Mouse (Mus musculus) forebrain, postnatal 0 days (tissue): Measurements from ENCODE around the gene Pak1. TPM values are rescaled to one million over a fixed set of nuclear protein-coding genes. Genes with fewer than 3 reads are reported as not detected.

ENCODE experiments used
- ATAC-seq: fragments of 200-750 bp; cut with Nextera tagmentation; 2 replicates; pipeline ENCODE4 v1.8.0; 2017; ENCODE audit warnings: mild to moderate bottlenecking, moderate library complexity
- DNase-seq: peaks from one replicate; pipeline ENCODE4 v3.0.0-alpha.2; 2015
- H3K27ac ChIP-seq: fragments of 300-500 bp; sonication (generic); 2 replicates; pipeline ENCODE4 v1.5.1; 2014; ENCODE audit warnings: low read depth, mild to moderate bottlenecking, antibody characterized with exemption, low read length, moderate library complexity, mixed read lengths
- H3K27me3 ChIP-seq: fragments of 300-500 bp; sonication (generic); 2 replicates; pipeline ENCODE4 v1.6.1; 2014; ENCODE audit warnings: mild to moderate bottlenecking, low read length, mixed read lengths; ENCODE audit not compliant: insufficient read depth
- H3K36me3 ChIP-seq: fragments of 300-500 bp; sonication (generic); 2 replicates; pipeline ENCODE4 v1.6.1; 2014; ENCODE audit warnings: mild to moderate bottlenecking, moderate library complexity; ENCODE audit not compliant: insufficient read depth
- H3K4me1 ChIP-seq: fragments of 300-500 bp; sonication (generic); 2 replicates; pipeline ENCODE4 v1.6.1; 2014; ENCODE audit warnings: antibody characterized with exemption; ENCODE audit not compliant: insufficient read depth
- H3K4me2 ChIP-seq: fragments of 300-500 bp; sonication (generic); 2 replicates; pipeline ENCODE4 v1.6.1; 2014; ENCODE audit warnings: low read depth, mild to moderate bottlenecking, moderate library complexity
- H3K4me3 ChIP-seq: fragments of 300-500 bp; sonication (generic); 2 replicates; pipeline ENCODE4 v1.5.1; 2014; ENCODE audit warnings: low read depth, low read length, mixed read lengths
- H3K9ac ChIP-seq: fragments of 300-500 bp; sonication (generic); 2 replicates; pipeline ENCODE4 v1.6.1; 2014; ENCODE audit warnings: mild to moderate bottlenecking
- H3K9me3 ChIP-seq: fragments of 300-500 bp; sonication (generic); 2 replicates; pipeline ENCODE4 v1.6.1; 2016; ENCODE audit warnings: low read length
- CTCF ChIP-seq: sonication (generic); IDR thresholded peaks from 2 replicates; pipeline ENCODE4 v1.5.1; 2016; ENCODE audit warnings: antibody characterized with exemption, control low read depth, low read depth
- WGBS: fragments of 180-500 bp; shearing (Covaris S2); extraction: QIAGEN DNeasy Blood & Tissue Kit; methylation state at CpG from one replicate; pipeline ENCODE4 v1.1.7; 2014; 5-methylcytosine and 5-hydroxymethylcytosine counted together
- polyA plus RNA-seq: library from polyadenylated mRNA; unstranded; fragments of >200 nt; fragmentation: Nextera tagmentation; extraction: Ambion mirVana; gene quantifications from 2 replicates; pipeline ENCODE4 v1.2.1, GENCODE M21; 2015
- total RNA-seq: library from RNA; depleted of rRNA; stranded (reverse); fragments of >200 nt; gene quantifications from 2 replicates; pipeline ENCODE4 v1.2.3, GENCODE M21; 2014

Gene Pak1
- total and polyA plus RNA-seq, 2 experiments from 2014 or later: 135 to 186 TPM

DNA sequence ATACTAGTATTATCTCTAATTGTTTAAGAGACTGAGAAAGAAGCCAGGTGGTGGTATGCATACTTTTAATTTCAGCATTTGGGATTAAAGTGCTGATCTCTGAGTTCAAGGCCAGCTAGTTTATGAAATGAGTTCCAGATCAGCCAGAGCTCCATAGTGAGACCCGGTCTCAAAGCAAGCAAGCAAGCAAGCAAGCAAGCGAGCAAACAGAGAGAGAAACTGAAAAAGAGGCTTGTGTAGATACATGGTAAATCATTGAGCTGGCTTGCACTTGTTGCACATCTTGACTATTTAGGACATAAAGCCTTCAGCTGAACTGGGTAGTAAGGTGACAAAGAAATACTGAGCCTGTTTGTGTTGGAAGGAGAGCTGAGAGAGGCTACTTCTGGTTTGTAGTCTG lies 44.6 kb downstream of the Pak1 start:
- no peaks in the 10 kb centered on the region for H3K9me3 ChIP-seq
- 83% methylated on average over 2 of the region's 2 CpGs for WGBS
- H3K36me3 ChIP-seq: no peaks in the 10 kb centered on the region
- no peak overlapping the region for H3K4me2 ChIP-seq
- DNase-seq: no peak
- H3K4me1 ChIP-seq: no peaks in the 10 kb centered on the region
- TF ChIP-seq CTCF: no peak
- H3K9ac ChIP-seq: no peak overlapping the region
- no peak overlapping the region for H3K27ac ChIP-seq
- ATAC-seq: no peak
- no peaks in the 10 kb centered on the region for H3K27me3 ChIP-seq
- H3K4me3 ChIP-seq: no peak overlapping the region

DNA sequence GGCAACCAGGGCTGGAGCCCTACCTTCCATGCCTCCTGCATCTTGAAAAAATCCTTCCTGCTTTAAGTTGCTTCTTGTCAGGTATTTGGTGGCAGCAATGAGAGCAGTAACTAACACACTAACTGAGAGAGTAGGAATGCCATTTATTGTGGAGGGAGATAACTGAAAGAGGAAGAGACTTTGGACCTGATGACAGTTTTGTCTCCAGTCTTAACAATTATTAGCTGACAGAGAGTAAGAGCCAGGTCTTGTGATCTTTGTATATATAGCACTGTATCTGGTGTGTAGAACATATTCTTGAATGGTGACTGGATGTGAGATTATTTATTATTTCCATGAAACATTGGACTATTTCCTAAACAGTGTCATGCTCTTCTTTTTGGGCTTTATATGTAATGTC lies 50.2 kb downstream of the Pak1 start:
- no peak for TF ChIP-seq CTCF
- H3K4me1 ChIP-seq: peaks cover 5% of the 10 kb centered on the region
- H3K9me3 ChIP-seq: no peaks in the 10 kb centered on the region
- DNase-seq (no peak), ATAC-seq (no peak)
- H3K36me3 ChIP-seq: no peaks in the 10 kb centered on the region
- H3K4me3 ChIP-seq: no peak overlapping the region
- H3K4me2 ChIP-seq: no peak overlapping the region
- H3K27ac ChIP-seq: no peak overlapping the region
- no peaks in the 10 kb centered on the region for H3K27me3 ChIP-seq
- no peak overlapping the region for H3K9ac ChIP-seq

DNA sequence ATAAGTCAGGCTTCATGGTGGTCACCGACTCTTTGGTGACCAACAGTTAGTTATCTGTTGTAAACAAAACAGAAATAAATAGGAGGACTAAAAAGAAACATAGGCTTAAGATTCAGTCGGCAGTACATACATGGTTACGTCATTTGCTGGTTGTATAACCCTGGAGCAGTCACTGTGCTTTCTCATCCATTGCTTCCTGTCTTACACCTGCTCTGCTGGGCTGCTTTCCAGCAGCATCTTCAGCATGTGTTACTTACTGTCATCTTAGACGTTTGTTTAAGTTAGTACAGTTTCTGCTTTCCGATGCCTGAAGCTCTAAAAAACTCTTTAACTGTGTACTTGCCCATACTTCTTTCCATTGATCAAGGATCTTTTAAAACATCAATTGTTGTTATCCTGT lies 53.0 kb downstream of the Pak1 start:
- 64% methylated on average over 5 of the region's 5 CpGs for WGBS
- H3K27me3 ChIP-seq: no peaks in the 10 kb centered on the region
- TF ChIP-seq CTCF: no peak
- H3K9ac ChIP-seq: no peak overlapping the region
- no peaks in the 10 kb centered on the region for H3K9me3 ChIP-seq
- H3K4me3 ChIP-seq: no peak overlapping the region
- no peak overlapping the region for H3K4me2 ChIP-seq
- no peak overlapping the region for H3K27ac ChIP-seq
- peaks cover 16% of the 10 kb centered on the region for H3K4me1 ChIP-seq
- H3K36me3 ChIP-seq: no peaks in the 10 kb centered on the region
- ATAC-seq (no peak), DNase-seq (peak; percentile 22)

DNA sequence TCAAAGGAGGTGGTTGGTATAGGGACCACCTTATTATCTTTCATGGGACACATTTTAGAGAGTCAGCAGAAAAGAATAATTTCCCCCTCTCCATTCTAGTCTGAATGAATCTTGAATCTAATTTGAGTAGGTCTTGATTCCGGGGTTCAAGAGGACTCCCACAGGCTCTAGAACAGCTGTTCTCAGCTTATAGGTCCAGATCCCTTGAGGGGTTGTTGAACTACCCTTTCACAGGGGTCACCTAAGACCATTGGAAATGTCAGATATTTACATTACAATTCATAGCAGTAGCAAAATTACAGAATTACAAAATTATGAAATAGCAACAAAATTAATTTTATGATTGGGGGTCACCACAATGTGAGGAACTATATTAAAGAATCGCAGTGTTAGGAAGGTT lies 54.0 kb downstream of the Pak1 start:
- peak overlapping the region; percentile 60 for H3K4me3 ChIP-seq
- H3K9ac ChIP-seq: peak overlapping the region; percentile 90
- no peaks in the 10 kb centered on the region for H3K27me3 ChIP-seq
- WGBS: 68% methylated on average over 2 of the region's 2 CpGs
- H3K27ac ChIP-seq: peak overlapping the region; percentile 94
- DNase-seq (no peak), ATAC-seq (no peak)
- H3K36me3 ChIP-seq: no peaks in the 10 kb centered on the region
- peaks cover 16% of the 10 kb centered on the region for H3K4me1 ChIP-seq
- peak overlapping the region; percentile 61 for H3K4me2 ChIP-seq
- no peaks in the 10 kb centered on the region for H3K9me3 ChIP-seq
- TF ChIP-seq CTCF: no peak

DNA sequence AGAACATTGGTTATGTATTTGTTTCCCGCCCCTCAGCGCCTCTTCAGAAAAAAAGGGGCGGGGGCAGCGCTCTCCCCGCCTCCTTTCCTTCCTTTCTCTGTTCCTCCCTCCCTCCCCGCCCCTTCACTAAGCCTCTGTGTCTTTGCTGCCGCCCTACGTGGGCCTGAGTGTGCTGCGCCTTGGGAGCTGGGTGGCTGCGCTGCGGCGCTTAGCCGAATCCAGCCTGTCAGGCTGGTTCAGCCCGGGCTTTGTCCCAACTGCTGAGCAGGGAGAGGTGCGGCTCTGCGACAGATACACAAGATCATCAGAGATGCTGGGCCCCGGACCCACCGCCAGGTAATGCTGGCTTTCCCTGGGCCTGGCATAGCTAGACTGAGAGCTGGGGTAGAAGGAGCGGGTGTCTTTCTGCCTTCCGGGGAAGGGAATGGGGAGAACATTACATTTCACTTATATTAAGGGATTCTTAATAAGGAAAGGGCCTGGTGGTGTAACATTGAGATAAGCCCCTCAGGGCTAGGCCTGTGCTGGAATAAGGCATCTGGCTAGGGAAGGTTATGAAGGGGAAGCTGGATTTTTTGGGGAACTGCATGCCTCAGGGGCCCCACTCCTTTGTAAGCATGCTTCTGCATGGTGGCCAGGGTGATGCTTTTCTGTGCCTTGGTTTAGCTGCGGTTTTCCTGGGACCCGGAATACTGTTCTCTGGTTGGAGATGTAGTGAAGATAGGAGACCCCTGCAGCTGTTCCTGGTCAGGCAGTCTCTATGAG lies 54.6 kb downstream of the Pak1 start:
- Histone ChIP-seq H3K9me3 (no peaks in the 10 kb centered on the region), H3K9ac (peak overlapping the region; percentile 90), H3K27me3 (no peaks in the 10 kb centered on the region), H3K4me1 (peaks cover 16% of the 10 kb centered on the region), H3K27ac (peak overlapping the region; percentile 94), H3K36me3 (no peaks in the 10 kb centered on the region), H3K4me2 (peak overlapping the region; percentile 61), H3K4me3 (peak overlapping the region; percentile 60)
- DNase-seq (peak; percentile 92), ATAC-seq (peak; percentile 99)
- peak; percentile 52 for TF ChIP-seq CTCF
- 3% methylated on average over 22 of the region's 22 CpGs for WGBS

DNA sequence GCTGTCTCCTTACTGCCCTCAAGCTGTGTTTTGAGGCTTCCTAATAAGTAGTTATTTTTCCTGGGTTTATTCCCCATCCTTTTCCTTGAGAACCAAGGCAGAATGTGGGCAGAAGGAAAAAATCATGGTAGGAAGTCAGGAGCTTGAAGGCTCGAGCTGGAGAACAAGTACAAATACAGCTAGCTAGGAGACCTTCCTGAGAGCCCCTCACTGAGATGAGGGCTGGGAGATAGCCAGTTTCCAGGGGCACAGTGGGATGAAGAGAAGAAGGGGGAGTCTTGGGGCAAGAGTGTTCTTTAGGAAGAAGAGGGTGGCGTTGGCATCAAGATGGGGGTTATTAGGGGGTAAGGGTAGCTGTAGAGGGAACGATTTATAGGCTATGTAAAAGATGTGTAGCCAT lies 56.1 kb downstream of the Pak1 start:
- ATAC-seq: no peak
- peak overlapping the region; percentile 60 for H3K4me3 ChIP-seq
- H3K4me2 ChIP-seq: peak overlapping the region; percentile 61
- no peak overlapping the region; the same call in 1 of the 2 replicates for H3K9ac ChIP-seq
- no peaks in the 10 kb centered on the region for H3K27me3 ChIP-seq
- TF ChIP-seq CTCF: no peak
- H3K9me3 ChIP-seq: no peaks in the 10 kb centered on the region
- no peak overlapping the region for H3K27ac ChIP-seq
- 75% methylated on average over 3 of the region's 3 CpGs for WGBS
- DNase-seq: no peak
- H3K36me3 ChIP-seq: no peaks in the 10 kb centered on the region
- H3K4me1 ChIP-seq: peaks cover 16% of the 10 kb centered on the region

DNA sequence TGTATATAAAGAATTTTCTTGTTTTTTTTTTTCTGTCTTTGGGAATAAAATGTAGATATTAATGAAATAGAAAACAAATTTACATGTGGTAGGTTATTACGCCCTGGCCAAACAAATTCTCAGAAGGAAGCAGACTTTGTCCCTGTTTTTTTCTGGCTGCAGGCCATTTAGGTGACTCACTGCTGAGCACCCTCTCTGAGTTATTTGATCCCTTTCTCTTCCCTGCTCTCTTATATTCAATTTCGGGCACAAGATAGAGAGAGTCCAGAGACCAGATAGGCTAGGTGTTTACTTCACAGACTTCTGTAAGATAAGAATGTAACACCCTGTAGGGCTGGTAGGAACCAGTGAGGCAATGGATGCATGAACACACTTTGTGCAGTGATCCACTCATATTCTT lies 57.2 kb downstream of the Pak1 start:
- no peak overlapping the region for H3K27ac ChIP-seq

More for the DNA sequence above, 57.2 kb downstream of the Pak1 start:
- H3K36me3 ChIP-seq: no peaks in the 10 kb centered on the region
- H3K9me3 ChIP-seq: no peaks in the 10 kb centered on the region
- H3K4me2 ChIP-seq: no peak overlapping the region
- H3K4me3 ChIP-seq: no peak overlapping the region
- 73% methylated on average over 2 of the region's 2 CpGs for WGBS
- DNase-seq (no peak), ATAC-seq (no peak)
- H3K9ac ChIP-seq: no peak overlapping the region
- peaks cover 16% of the 10 kb centered on the region for H3K4me1 ChIP-seq
- TF ChIP-seq CTCF: no peak
- H3K27me3 ChIP-seq: no peaks in the 10 kb centered on the region
